Mouse (Mus musculus) testis, adult 2 months (tissue): ENCODE measurements at regions not wholly inside any gene's neighbourhood (a gene's known extent, or its start where the extent isn't known, plus 50 kb on each side); places are given as distances from the start of the nearest gene placed in this dataset.

Experiments
- CTCF ChIP-seq: fragments of 200-500 bp; IDR thresholded peaks from 2 replicates; pipeline ENCODE4 v1.5.1; 2012; ENCODE audit warnings: low read depth, mild to moderate bottlenecking, inconsistent platforms, low read length, moderate library complexity; ENCODE audit not compliant: control insufficient read depth, insufficient read depth, insufficient replicate concordance
- POLR2A ChIP-seq: fragments of 200-500 bp; IDR thresholded peaks from 2 replicates; pipeline ENCODE4 v1.6.1; 2012; ENCODE audit warnings: low read depth, mild to moderate bottlenecking, inconsistent platforms, low read length, moderate library complexity; ENCODE audit not compliant: control insufficient read depth

GRCm38 (mm10) chr9:94210467-94211249, 327.2 kb downstream of the 1190002N15Rik start:
- no peak for TF ChIP-seq CTCF
- TF ChIP-seq POLR2A, result no peak
